Mouse (Mus musculus) ZHBTc4 (cell line): ENCODE data around the gene Dlst.
"Not testable (repeated sequence)": the region's sequence is repeated elsewhere in the genome, so short reads cannot be mapped to it uniquely, and the experiment has no call there.

Experiments used
- DNase-seq: peaks from one replicate; pipeline ENCODE4 v3.0.0-alpha.2; 2011; ENCODE audit warnings: low read depth, low spot score

Dlst gene

DNA sequence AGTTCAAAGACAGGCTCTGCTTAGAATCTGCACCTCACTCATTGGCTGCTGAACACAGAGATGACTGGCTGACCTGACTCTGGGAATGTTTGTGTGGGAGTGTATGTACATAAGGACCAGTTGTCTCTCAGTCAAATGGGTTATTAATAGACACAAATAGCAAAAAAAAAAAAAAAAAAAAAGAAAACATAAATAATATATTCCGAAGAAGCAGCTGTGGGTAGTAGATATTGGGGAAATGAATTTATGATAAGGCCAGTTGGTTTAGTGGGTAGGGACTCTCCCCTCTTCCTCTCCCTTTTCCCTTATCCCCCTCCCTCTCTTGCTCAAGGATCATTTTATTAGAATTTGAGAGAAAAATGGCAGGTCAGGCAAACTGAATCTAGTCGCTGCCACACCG lies 3.3 kb downstream of the Dlst start:
- DNase-seq: no peak

DNA sequence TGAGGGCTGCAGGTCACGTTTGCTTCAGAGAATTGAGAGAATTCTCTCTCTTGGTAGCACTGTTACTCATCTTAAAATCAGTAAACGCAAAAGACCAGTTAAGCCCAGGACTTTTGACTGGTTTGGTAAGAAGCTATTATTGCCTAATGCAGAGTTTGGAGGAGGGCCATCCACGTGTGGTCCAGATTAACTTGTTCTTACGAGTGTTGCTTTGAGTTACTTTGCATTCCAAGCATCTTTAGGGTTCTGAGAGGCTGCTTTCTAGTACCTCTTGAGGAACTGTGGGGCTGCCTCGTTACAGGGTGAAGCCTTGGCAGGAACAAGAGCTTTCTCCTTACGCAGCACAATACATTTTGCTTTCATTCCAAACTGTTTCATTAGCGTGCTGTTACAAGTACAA lies 5.0 kb downstream of the Dlst start:
- no peak for DNase-seq

DNA sequence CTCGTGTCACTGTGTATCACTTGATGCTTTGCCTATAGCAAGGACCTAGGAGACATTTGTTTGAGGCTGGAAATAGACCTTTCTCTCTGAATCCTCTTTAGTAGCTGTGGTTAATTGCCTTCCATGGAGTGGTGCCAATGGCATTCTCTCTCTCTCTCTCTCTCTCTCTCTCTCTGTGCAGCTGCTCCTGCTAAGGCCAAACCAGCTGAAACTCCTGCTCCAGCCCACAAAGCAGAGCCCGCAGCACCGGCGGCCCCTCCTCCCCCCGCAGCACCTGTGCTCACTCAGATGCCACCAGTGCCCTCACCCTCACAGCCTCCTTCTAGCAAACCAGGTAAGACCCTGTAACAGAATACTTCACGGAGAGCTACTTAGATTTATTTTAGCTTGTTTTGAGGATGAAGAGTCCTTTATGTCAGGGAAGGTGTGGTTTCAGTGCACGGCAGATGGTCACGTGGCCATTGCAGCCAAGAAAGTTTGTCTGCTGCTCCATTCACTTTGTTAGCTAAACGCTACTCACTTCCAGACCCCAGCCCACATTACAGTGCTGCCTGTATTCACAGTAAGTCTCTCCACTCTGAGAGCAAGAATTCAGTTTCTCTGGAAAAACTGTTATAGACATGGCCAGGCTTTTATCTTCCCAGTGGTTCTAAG lies 11.3 kb downstream of the Dlst start:
- no peak for DNase-seq

DNA sequence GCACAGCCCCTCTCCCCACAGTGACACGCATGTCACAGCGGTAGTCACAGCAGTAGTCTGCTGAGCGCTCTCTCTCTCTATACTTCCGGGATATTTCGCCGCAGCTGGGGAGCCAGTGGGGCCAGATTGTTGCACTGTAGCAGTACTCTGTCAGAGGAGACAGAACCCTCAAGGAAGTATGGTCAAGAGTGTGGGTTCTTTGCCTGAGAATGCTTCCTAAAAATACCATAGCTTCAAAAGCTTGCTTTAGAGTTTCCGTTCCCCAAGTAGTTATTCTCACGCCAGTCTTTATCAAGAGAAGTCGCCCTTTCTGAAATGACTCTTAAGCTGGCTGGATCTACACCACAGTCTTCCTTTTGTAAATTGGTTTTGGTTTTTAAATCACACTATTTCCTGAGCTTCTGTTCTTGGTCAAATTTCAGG lies 12.5 kb downstream of the Dlst start:
- DNase-seq: no peak

DNA sequence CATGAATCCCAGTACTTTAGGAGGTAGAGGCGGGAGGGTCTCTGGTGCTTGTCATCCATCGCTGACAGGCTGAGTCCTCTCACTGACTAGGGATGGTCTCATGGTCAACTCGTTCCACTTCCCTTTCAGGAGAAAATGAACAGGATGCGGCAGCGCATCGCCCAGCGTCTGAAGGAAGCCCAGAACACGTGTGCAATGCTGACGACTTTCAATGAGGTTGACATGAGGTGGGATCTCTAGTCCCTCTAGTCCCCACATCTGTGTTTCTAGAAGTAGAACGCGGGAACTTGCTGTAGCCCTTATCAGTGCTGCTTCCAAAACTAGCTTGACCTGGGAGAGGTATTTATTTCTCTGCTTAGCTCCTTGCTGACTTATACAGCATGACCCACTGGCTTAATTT lies 13.0 kb downstream of the Dlst start:
- no peak for DNase-seq

- DNase-seq: no peak
Observed at GRCm38 (mm10) chr12:85124751-85125150, 14.1 kb downstream of the Dlst start.

- DNase-seq: no peak
Observed at GRCm38 (mm10) chr12:85126986-85127603, 16.5 kb downstream of the Dlst start.

DNA sequence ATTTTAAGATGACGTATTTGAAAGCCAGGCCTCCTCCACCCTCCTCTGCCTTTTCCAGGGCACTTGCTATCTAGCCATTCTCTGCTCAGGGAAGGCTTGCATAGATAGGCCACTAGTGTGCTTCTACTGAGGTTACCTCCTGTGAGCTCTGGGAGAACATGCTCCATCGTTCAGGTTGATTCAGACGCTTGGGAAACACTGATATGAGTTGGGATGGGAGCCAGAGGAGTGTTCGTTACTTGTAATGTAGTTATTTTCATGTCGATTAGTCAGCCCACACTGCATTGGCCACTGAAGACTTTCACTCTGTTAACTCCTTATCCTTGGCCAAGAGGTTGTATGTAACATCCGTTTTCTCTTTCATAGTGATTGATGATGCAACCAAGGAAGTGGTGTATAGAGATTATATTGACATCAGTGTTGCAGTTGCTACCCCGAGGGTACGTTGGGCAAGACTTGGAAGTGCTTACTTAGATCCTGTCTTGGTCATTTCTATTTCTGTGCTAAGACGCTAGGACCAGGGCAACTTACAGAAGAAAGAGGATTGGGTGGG lies 18.9 kb downstream of the Dlst start:
- no peak for DNase-seq

- DNase-seq: peak; percentile 60
Observed at GRCm38 (mm10) chr12:85131361-85131760, 20.7 kb downstream of the Dlst start.

DNA sequence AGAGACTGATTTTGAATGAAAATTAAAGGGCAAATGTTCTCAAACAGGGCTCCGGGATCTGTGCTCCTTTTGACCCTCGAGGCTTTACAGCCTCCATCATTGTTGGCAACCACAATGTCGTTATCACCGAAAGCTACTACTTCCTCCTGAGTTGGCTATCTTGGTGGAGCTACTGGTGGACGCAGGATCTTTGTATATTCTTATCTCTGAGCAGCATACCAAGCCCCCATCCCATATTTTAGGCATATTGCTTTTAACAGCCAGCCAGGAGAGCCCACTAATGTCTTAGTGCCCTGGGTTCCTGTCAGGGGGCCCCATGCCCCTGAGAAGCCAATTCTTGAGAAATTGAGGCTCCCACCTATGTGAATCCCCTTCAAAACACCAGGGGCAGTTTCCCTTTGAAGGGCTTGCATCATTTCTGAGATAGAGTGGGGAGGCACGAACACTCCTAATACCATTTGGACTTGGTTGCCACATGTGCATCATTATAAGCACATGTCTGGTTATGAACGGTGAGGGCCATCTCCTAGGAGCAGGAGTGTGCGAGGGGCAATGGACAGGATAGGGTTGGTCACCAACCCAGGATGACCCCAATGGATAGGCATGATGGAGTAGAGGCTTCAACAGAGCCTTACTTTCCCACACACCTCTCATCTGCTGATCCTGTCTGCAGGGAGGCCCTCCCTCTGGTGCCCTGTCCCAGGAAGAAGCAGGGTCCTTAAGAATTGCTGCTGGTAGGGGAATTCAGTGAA lies 23.6 kb downstream of the Dlst start:
- DNase-seq: no peak

DNA sequence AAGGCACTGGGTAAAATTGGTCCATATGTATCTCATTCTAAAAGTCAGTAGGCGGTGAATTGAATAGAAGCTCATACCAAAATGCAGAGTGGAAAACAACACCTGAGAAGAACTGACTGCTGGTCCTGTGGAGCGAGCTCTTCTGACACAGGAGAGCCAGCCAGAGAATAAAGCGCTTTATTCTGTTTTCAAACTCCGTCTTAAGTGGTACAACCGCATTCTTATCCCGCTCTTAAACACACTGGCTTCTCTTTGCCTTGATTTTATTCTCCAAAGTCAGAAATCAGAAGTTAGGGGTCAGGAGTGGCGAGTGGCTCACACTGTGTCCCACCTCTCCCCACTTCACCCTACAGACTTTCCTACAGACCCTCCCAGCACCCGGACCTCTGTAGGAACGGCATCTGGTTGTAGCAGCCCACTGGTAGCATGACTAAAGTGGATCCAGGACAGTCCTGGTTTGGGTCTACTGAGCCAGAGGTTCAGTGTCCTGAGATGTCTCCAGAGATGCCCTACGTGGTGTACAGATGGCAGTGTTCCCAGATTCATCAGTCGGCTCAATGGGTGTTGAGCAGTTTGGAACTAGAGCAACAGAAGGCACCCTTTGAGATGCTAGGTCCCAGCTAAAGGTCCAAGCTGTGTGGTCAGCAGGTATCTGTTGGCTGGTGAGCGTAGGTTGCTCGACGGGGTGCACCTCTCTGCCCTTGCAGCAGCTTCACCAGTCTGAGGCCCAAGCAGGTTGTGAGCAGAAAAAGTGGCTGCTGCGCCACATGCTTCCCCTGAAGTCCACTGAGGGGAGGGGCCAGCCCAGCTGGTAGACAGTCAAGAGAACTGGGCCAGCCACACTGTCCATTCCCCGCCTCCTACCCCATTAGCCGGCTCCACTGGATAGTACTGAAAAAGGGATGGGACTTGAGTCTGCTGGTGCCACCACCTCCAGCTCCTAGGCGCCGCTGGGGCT lies 25.2 kb downstream of the Dlst start:
- no peak for DNase-seq

DNA sequence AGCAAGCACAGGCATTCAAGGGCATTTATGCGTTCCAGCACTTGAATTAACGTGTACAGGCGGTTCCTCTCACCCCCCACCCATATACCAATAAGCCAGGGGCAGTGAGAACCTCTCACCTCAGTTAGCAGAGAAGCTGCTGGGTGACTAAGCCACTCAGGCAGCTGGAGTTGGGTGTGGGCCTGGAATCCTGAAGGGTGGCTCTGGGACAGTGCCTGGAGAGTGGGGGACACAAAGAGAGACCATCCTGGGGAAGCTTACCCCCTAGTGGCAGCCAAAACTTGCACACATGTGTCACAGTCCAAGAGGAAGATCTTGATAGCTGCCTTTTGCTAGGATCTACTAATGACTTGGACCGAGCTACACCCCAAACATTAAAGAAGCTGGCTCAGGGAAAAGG lies 26.0 kb downstream of the Dlst start:
- peak; percentile 12 for DNase-seq

DNA sequence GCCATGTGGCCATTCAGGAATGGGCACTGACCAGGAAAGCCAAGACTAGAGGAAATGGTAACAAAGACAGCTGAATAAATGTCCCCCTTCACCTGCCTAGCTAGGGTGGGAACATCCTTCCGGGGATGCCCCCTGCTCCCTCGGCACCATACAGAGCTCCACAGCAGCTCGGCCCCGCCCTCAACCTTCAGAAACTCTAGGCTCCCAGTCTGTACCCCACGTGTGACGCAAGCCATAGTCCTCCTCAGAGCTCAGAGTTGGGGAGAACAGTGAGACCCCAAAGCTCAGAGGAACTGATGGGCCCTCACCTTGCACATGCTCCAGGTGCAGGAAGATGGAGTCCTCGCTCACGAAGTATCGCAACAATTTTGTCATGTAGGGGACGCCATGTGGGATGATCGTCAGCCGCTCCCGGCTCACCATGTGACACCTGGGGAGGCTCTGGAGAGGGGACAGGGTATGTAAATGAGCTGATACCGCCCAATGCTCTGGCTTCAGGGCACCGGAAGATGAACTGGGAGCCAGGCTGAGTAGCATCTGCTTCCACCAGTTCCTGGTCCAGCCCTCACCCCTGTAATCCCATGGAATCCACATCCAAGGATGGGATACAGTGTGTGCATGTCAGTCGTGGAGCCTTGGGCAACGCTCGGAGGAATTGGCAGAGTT lies 29.5 kb downstream of the Dlst start:
- peak; percentile 65 for DNase-seq

GRCm38 (mm10) chr12:85141096-85141495 lies 30.5 kb downstream of the Dlst start:
- DNase-seq: peak; percentile 59

DNA sequence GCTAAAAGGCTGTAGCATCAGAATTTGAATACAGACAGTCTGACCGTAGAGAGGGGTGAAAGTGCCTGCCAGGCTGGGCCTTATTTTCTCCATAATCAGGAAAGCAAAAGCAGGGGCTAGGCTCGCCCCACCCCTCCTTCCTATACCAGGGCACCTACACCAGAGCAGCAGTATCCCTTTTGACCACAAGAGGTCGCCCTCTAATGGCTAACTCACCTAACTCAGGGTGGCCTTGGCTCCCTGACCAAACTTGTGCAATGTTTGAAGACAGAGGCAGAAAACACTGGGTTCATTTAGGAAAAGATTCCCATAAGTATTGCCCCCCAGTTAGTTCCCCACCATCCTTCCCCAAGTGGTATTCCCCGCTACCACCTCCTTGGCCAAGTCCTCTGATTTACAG lies 32.2 kb downstream of the Dlst start:
- peak; percentile 90 for DNase-seq

DNA sequence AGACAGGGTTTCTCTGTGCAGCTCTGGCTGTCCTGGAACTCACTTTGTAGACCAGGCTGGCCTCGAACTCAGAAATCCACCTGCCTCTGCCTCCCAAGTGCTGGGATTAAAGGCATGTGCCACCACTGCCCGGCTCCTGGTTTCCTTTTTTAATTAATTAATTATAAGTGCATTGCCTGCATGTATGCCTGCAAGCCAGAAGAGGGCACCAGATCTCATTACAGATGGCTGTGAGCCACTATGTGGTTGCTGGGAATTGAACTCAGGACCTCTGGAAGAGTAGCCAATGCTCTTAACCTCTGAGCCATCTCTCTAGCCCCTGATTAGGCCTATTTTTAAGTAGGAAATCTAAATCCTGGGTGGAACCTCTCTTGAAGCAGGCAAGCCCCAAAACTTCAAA lies 33.6 kb downstream of the Dlst start:
- DNase-seq: not testable (repeated sequence)

GRCm38 (mm10) chr12:85144821-85145220 lies 34.2 kb downstream of the Dlst start:
- DNase-seq: no peak

GRCm38 (mm10) chr12:85145630-85146029 lies 35.0 kb downstream of the Dlst start:
- no peak for DNase-seq

DNA sequence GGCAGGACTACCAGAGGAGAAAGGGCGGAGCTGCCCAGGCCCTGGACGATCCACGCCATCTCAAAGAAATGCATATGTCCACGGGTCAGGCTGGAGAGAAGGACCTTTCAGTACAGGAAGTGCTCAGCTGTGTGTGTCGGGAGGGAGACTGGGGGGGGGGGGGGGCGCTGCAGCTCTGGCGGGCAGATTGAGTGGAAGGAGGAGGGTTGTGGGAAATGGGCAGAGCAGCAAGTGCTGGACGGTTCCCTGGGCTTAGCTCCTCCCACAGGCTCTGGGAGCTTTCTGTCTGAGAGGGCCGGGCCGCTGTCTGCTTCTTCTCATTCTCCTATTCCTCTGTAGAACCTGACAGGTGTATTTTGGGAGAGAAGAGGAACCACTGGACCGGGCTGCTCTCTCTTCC lies 35.7 kb downstream of the Dlst start:
- peak; percentile 53 for DNase-seq

DNA sequence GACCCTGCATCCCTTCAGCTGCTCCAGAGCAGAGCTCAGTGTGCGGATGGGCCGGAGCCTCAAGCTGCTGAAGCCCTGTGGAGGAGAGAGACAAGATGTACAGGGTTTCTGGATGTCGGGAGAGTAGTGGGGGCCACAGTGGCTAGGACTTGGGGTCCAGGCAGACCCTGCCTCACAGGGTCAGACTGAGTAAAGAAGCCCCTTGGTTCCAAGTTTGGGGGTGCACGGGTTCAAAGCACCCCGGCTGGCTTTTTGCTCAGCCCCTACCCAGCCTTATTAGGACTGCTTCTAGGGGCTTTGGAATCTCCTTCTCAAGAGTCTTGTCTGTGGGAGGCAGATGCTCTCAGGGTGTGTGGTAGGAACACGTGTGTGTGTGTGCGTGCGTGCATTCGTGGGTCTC lies 36.2 kb downstream of the Dlst start:
- DNase-seq: no peak
